Mouse (Mus musculus) brown adipose tissue, adult 24 weeks (tissue): ENCODE results near the gene Crb2. TPM values are rescaled to one million over a fixed set of nuclear protein-coding genes. Genes with fewer than 3 reads are reported as not detected.

Experiments used
- H3K27ac ChIP-seq: fragments of 200-500 bp; replicated peaks from 2 replicates; pipeline ENCODE4 v1.5.1; 2012; ENCODE audit warnings: low read depth, mild to moderate bottlenecking, low read length
- H3K4me1 ChIP-seq: fragments of 200-500 bp; 2 replicates; pipeline ENCODE4 v1.6.1; 2012; ENCODE audit warnings: low read length, mixed read lengths; ENCODE audit not compliant: control insufficient read depth, insufficient read depth, insufficient read length
- H3K4me3 ChIP-seq: fragments of 200-500 bp; 2 replicates; pipeline ENCODE4 v1.5.1; 2012; ENCODE audit warnings: low read depth, mild to moderate bottlenecking, low read length, moderate library complexity; ENCODE audit not compliant: insufficient read depth
- polyA plus RNA-seq: library from polyadenylated mRNA; stranded (reverse); fragments of >200 nt; gene quantifications from 2 replicates; pipeline ENCODE4 v1.2.4, GENCODE M21; 2012; ENCODE audit not compliant: missing spikeins, insufficient read depth, insufficient read length

Crb2 gene
- polyA plus RNA-seq, 1 experiment = not detected

DNA sequence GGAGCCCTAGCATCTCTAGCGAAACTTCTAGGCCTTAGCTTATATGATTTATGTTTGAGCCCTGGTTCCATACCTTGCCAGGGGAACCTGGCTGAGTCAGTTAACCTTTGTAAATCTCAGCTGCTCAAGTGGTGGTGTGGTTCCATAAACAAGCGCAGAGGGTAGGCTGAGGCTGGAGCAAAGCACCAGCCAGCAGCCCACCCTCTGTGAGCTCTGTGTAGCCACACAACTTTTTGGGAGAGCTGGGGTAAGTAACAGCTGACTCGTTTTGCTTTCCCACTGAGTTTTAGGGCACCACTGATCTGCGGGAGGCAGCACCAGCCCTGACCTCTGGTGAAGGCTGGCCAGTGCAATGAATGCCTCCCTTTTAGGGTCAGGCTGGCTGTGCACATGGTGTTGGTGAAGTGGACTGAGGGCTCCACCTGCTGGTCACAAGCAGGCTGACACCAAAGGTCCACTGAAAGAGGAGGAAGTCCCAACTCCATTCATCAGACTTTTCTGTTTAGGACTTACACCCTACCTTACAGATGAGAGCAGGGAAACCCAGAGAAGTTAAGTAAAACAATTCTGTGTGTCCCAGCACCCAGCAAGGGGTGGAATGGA is 26.7 kb downstream of the Crb2 start:
- Histone ChIP-seq H3K4me3 (no peak overlapping the region), H3K27ac (no peak overlapping the region), H3K4me1 (no peaks in the 10 kb centered on the region)

DNA sequence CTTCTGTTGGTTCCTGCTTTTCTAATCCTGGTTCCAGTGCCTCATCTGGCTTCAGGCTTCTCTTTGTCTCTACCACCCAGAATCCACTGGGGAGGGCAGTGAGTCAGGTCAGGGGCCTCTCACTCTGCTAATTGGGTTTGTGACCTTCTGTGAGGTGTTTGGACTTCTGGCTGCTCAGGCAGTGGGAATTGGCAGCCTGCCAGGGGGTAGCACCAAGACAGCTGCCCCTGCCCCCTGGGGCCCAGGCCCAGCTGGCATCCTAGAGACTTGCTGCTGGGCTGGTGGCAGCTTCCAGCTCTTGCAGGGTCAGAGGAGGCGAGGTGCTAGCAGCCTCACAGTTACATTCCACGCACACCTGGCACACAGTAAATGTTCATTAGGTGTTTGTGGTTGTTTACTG is 35.6 kb downstream of the Crb2 start:
- no peak overlapping the region for H3K4me3 ChIP-seq
- H3K27ac ChIP-seq = no peak overlapping the region
- H3K4me1 ChIP-seq = no peaks in the 10 kb centered on the region

DNA sequence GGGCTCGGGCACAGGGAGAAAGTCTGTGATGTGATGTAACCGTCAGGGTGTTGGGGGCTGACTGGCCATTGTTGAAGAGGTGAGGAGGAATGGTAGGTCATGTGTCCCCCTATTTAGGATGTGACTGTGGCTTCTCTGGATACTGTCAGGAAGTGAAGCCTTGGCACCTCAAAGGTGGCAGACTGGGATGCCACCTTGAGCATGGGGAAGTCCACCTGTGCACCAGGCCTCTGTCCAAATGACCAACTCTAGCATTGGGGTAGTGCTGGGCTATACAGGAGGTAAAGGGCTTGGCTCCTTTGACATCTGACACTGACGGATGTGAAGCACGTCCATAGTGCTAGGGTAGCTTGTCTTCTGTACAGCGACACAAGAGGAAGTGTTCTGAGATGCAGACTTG is 36.4 kb downstream of the Crb2 start:
- H3K4me1 ChIP-seq = no peaks in the 10 kb centered on the region
- H3K27ac ChIP-seq = no peak overlapping the region
- H3K4me3 ChIP-seq = no peak overlapping the region

DNA sequence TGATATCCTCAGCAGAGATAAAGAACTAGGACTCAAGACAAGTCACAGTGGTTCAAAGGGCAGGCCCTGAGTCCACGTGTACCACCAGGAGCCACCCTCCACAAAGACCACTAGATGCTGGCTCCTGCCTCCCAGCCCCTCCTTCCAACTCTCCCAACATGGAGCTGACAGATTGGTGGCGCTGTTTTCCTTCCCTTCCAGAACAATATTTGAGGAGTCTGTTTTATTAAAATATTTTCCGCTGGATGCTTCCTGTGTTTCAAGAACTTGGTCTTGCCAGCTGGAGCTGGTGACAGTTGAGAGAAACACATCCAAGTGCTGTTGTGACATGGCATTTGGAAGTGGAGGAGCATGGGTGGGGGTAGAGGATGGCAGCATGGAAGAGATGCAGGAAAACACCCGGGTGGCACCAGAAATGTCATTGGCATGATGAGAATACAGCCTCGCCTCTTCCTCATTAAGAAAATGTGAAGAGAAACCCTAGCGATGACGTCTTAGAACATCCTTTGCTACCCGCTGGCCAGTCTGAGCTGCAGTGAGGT is 38.8 kb downstream of the Crb2 start:
- Histone ChIP-seq H3K4me3 (no peak overlapping the region), H3K4me1 (no peaks in the 10 kb centered on the region)

DNA sequence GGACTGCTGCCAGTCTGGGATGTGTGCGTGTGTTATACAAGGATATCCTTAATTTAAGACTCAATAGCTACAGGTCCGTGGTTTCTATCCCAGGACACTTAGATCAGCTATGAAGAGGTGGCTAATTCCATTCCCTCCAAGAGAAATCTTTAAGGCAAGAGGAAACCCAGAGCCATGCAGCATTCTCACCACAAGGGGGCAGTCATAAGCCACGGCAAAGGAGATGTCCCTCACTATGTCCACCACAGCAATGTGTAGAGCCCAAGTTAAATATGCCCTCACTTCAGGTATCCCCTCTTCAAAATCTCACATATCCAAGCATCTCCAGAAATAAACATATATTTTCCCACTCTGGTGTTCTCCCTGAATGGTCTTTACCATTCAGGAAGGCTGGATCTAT is 39.6 kb downstream of the Crb2 start:
- Histone ChIP-seq H3K4me1 (no peaks in the 10 kb centered on the region), H3K4me3 (no peak overlapping the region), H3K27ac (no peak overlapping the region)

More for the DNA sequence above, 38.8 kb downstream of the Crb2 start:
- no peak overlapping the region for H3K27ac ChIP-seq

DNA sequence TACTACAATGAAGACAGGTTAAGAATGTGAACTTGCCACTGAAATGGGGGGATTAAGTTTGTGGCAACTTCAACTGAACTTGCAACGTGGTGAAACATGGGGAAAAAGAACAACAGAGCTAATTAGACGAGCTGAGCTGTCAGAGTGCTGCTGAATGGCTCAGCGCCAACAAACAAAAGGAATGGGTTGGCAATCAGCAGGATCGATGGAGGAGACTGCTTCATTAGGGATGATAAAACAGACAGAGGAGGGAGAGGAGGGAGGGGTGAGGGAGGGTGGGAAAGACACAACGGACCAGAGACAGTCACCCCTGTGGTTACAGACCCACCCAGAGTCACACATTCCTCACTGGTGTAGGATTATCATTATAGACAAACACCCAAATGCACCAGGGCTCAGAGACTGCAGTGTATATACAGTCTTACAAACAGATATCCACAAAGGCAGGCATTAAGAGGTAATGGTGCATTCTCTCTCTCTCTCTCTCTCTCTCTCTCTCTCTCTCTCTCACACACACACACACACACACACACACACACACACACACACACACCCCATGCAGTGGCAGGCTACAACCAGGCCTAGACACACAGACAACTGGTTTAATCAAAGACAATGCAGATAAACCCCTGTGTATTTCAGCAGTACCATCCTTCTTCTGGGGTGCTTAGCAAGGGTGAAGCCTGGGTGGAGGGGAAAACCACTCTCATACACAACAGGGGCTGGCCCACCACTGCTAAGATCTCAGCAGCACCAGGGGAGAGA is 42.9 kb downstream of the Crb2 start:
- Histone ChIP-seq H3K27ac (no peak overlapping the region), H3K4me1 (no peaks in the 10 kb centered on the region)

DNA sequence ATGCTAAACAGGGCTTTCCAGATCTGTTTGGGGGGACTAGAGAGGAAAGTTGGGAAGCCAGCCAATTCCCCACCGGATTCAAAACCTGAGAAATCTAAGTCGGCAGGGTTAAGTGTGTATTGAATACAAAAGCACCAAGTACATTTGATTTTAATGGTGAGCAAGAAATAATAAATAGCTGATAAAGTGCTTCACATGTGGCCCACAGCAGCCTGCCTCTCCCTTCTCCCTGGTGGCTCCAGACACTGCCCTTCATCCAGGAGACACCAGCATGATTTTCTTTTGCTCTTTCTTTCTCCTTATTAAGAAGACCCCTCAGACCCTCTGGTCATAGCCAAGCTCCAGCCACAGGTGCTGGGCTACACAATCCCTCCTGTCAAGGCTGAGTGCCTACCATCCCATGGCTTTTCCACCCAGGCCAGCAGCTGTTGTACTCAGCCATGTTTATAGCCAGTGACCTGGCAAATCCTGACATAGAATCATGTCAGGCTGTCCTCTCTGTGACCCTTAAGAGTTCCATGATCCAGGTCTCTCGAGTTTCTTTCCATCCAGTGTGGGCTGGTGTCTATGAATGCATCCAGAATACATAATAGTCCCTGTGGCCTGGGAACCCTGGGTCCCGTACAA is 43.6 kb downstream of the Crb2 start:
- no peaks in the 10 kb centered on the region for H3K4me1 ChIP-seq
- no peak overlapping the region for H3K27ac ChIP-seq
- H3K4me3 ChIP-seq = no peak overlapping the region

More for the DNA sequence above, 42.9 kb downstream of the Crb2 start:
- no peak overlapping the region for H3K4me3 ChIP-seq

DNA sequence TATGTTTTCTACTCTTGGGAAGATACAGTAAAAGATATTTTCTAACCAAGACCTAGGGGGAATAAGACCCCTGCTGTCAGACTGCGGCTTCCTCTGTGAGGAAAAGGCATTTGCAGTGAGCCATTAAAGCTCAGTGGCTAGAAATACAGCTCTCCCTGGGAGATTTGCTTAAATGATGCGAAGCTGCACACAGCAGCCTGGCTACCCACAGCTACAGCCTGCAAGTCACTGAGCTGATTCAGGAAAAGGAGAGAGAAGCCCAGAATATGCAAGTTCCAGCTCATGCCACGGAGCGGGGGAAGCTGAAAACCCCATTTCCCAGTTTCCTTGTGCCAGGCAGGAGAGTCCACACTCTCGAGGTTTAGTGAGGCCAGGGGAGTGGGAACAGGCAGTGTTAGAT is 46.1 kb downstream of the Crb2 start:
- Histone ChIP-seq H3K4me1 (no peaks in the 10 kb centered on the region), H3K4me3 (no peak overlapping the region)

DNA sequence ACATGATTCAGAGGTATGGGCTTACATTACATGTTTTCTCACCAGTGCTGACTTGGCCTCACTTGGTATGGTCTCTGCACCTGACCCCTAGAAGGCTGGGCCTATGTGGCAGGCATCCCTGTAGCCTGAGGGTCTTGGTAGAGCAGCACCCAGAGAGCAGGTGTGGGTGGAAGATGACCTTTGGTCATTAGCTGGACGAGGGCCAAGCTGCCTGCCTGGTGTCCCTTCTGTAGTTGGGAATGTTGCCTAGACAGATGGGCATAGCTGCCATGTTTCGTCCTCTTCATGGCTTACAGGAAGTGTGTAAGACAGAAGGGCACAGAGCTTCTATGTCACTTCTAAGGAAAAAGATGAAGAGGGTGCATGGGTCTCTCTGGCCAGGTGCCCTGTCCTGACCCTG is 47.8 kb downstream of the Crb2 start:
- Histone ChIP-seq H3K4me3 (no peak overlapping the region), H3K27ac (no peak overlapping the region), H3K4me1 (no peaks in the 10 kb centered on the region)

More for the DNA sequence above, 46.1 kb downstream of the Crb2 start:
- H3K27ac ChIP-seq = no peak overlapping the region

DNA sequence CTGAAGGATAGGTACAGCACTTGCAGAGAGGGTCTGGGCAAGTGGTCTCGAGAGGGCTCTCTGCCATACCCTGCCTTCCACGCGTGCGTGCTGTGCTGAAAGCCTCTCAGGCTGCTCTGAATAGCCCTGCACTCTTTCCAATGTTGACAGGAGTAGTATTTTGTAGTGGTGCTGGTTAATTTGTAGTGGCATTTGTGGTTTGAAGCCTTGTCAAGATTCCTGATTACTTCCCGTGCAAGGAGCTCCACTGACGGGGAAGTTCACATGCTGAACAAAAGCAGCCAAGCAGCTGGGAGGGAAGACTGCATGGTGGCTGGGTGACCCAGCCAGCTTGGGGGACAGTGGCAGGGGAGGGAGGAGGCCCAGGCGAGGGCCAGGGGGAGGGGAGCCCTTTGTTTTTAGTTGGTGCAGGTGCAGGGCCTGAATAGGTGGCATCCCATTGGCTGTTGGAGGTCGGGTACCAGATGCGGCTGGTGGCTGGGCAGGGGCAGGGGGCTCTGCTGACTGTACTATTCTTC is 53.8 kb downstream of the Crb2 start:
- Histone ChIP-seq H3K4me3 (no peak overlapping the region), H3K27ac (no peak overlapping the region), H3K4me1 (no peaks in the 10 kb centered on the region)

DNA sequence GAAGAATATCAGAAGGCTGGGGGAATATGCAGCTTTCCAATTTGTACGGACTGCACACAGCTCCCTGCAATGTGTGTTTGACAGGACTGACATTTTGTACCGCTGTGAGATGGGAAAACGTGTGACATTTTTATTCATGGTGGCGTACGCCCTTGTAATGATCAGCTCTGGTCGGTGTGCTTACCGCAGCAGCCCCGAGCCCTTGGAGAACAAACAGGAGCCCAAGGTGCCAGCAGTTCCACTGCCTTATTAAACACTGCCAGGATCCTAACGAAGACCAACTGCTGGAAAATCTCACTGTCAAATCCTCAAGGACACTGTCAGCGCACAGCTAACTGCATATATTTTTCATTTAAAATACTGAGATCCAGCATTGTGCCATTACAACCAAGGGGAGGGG is 56.2 kb downstream of the Crb2 start:
- no peak overlapping the region for H3K4me3 ChIP-seq
- no peak overlapping the region for H3K27ac ChIP-seq
- H3K4me1 ChIP-seq = no peaks in the 10 kb centered on the region

DNA sequence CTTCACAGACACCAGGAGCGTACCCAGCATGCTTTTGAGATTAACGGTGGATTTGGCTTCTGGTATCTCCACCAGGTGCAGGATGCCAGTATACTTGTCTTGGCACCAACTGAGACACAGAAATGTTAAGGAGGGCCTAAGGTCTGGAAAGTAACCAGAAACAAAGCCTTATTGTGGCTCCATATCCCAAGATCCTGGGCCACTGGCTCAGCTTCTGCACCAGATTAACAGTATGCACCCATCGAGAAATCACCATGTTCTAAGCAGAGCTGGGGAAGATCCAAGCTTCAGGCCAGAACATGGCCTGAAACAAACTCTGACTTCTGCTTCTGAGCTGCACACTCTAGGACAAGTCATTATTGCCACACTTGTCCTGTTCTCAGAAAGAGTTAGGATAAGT is 60.9 kb downstream of the Crb2 start:
- Histone ChIP-seq H3K4me3 (no peak overlapping the region), H3K27ac (no peak overlapping the region), H3K4me1 (no peaks in the 10 kb centered on the region)

DNA sequence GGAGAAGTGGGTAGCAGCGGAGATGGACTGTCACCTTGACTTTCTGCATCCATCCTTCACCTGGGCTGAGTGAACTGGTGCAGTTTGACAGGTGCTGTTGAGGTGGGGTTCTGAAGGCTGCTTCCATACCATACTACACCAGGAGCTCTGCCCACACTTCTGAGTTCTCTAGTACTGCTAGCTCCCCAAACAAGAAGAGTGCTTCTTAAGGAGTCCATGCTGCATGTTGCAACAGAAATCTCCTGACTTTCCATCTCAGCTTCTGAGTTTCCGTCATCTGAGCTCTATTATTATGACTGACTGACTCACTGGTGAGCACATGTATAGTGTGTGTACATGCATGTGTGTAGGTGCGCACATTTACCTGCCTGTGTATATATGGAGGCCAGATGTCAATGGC is 61.5 kb downstream of the Crb2 start:
- Histone ChIP-seq H3K4me1 (no peaks in the 10 kb centered on the region), H3K27ac (no peak overlapping the region), H3K4me3 (no peak overlapping the region)

DNA sequence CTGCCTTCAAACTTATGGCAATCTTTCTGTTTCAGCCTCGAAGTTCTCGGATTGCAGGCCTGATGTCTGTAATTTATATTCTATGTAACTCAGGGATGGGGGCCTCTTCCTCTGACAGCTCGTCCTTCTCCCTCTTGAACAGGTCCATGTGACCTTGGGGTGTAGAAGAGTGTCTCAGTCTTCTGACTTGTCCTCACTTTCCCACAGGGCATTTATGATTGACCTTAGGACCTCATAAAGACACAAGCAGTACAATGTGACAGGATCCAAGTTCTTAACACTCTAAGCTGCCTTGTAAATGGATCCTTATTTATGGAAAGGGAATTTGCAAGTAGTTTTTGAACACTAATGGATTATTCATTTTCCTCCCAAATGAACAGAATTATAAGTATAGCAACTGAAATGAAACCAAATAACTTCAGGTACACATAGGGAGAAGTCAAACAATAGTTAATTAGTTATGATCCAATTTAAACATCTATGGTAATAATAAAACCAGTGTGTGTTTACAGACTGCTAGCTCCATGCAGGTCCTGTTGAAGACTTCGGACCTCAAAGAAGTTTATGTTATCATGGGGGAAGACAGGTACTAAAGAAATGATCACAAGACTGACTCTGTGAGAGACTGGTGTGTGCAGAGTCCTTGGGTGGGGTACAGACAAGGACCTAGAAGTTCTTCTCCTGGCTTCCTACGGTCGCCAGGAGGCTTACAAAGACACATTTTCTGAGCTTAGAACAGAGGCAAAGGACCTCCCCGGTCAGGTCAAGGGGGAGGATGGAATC is 62.3 kb downstream of the Crb2 start:
- no peaks in the 10 kb centered on the region for H3K4me1 ChIP-seq
- H3K27ac ChIP-seq = no peak overlapping the region
- H3K4me3 ChIP-seq = no peak overlapping the region

DNA sequence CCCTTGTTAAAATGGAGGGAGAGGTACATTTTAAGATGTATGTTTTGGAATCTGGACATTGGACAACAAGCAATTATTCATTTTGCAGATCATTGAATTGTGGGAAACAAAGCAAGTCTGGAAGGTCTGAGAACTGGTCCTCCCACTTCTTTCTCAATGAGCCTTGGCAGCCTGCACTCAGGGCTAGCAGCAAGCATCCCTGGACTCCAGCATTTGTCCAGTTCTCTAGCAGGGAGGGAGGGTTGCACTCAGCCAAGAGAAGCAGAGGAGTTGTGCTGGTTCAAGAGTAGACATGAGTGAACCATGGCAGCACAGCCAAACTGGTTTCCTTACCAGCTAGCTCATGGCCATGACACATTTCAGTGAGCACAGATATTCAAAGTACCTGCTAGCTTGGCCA is 63.9 kb downstream of the Crb2 start:
- Histone ChIP-seq H3K27ac (no peak overlapping the region), H3K4me1 (no peaks in the 10 kb centered on the region), H3K4me3 (no peak overlapping the region)
